Mouse (Mus musculus) heart, embryonic 13.5 days (tissue): Measurements from ENCODE around the gene Moap1. TPM values are rescaled to one million over a fixed set of nuclear protein-coding genes. Genes with fewer than 3 reads are reported as not detected.
A peak's percentile ranks its signal among the peaks of the same experiment; 100 is the strongest.

Source experiments
- ATAC-seq: fragments of 200-750 bp; cut with Nextera tagmentation; 2 replicates; pipeline ENCODE4 v1.8.0; 2017; ENCODE audit warnings: moderate TSS enrichment; ENCODE audit not compliant: insufficient number of reproducible peaks, low FRiP score, low TSS enrichment; ENCODE audit errors: extremely low read depth
- H3K27ac ChIP-seq: fragments of 300-500 bp; sonication (generic); replicated peaks from 2 replicates; pipeline ENCODE4 v1.5.1; 2015; ENCODE audit warnings: moderate library complexity, mild to moderate bottlenecking, inconsistent platforms
- H3K27me3 ChIP-seq: fragments of 300-500 bp; sonication (generic); replicated peaks from 2 replicates; pipeline ENCODE4 v1.6.1; 2015; ENCODE audit warnings: mild to moderate bottlenecking, inconsistent platforms
- H3K36me3 ChIP-seq: fragments of 300-500 bp; sonication (generic); 2 replicates; pipeline ENCODE4 v1.6.1; 2015; ENCODE audit warnings: mild to moderate bottlenecking, inconsistent platforms
- H3K4me1 ChIP-seq: fragments of 300-500 bp; sonication (generic); 2 replicates; pipeline ENCODE4 v1.6.1; 2015; ENCODE audit warnings: inconsistent platforms
- H3K4me2 ChIP-seq: fragments of 300-500 bp; sonication (generic); 2 replicates; pipeline ENCODE4 v1.6.1; 2015; ENCODE audit warnings: inconsistent platforms, mild to moderate bottlenecking, moderate library complexity
- H3K4me3 ChIP-seq: fragments of 300-500 bp; sonication (generic); 2 replicates; pipeline ENCODE4 v1.5.1; 2015; ENCODE audit warnings: moderate library complexity, mild to moderate bottlenecking, inconsistent platforms
- H3K9ac ChIP-seq: fragments of 300-500 bp; sonication (generic); 2 replicates; pipeline ENCODE4 v1.6.1; 2015; ENCODE audit warnings: inconsistent platforms, mild to moderate bottlenecking, moderate library complexity
- H3K9me3 ChIP-seq: fragments of 300-500 bp; sonication (generic); 2 replicates; pipeline ENCODE4 v1.6.1; 2016; ENCODE audit warnings: inconsistent platforms
- WGBS: fragments of 180-500 bp; shearing (Covaris S2); methylation state at CpG from one replicate; pipeline ENCODE4 v1.1.7; 2015; ENCODE audit warnings: mixed read lengths; 5-methylcytosine and 5-hydroxymethylcytosine counted together
- polyA plus RNA-seq: library from polyadenylated mRNA; unstranded; fragments of >200 nt; fragmentation: Nextera tagmentation; extraction: Ambion mirVana; gene quantifications from 2 replicates; pipeline ENCODE4 v1.2.1, GENCODE M21; 2015

Gene Moap1
- polyA plus RNA-seq, 1 experiment from 2014 or later = 17.9 TPM

DNA sequence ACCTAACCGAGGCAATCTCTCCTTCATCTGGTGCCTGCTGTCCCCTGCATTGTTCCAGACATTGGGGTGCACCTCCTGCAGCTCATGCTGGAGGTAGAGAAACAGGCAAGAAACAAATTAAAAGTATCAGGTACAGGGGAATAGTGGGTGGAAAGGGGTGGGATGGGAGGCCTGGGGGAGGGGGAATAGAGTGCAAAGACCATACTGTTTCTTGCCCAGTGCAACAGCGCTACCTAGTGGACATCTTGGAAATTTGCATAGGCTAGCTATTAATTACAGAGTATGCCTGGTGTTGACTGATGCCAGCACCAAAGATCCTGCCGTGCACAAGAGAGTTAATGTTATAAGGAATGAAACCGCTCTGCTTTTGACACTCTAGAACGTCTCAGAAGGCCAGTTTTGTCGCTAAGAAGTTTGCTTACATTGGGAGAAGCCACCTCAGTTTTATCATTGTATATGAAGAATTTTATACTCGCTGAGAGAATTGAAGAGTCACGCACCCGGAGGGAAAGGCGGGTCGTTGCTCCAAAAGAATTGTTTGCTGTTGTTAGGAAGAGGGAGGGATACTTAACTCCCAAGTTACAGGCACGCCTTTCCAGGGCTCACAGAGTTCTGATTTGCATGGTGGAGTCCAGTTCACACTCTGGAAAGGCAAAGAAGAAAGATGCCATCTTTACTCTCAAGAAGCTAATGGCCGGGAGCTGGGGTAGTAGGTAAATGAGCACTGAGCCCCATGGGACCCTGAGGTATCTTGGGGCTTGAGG, 23.7 kb downstream of the Moap1 start:
- peak overlapping the region; percentile 40; the same call in 1 of the 2 replicates for H3K4me2 ChIP-seq
- H3K9ac ChIP-seq = no peak overlapping the region
- H3K27me3 ChIP-seq = no peaks in the 10 kb centered on the region
- ATAC-seq = no peak
- 30% methylated on average over 13 of the region's 13 CpGs for WGBS
- H3K4me1 ChIP-seq = peaks cover 13% of the 10 kb centered on the region; the same call in 1 of the 2 replicates
- no peak overlapping the region for H3K27ac ChIP-seq
- H3K4me3 ChIP-seq = no peak overlapping the region
- no peaks in the 10 kb centered on the region for H3K36me3 ChIP-seq
- no peaks in the 10 kb centered on the region for H3K9me3 ChIP-seq

DNA sequence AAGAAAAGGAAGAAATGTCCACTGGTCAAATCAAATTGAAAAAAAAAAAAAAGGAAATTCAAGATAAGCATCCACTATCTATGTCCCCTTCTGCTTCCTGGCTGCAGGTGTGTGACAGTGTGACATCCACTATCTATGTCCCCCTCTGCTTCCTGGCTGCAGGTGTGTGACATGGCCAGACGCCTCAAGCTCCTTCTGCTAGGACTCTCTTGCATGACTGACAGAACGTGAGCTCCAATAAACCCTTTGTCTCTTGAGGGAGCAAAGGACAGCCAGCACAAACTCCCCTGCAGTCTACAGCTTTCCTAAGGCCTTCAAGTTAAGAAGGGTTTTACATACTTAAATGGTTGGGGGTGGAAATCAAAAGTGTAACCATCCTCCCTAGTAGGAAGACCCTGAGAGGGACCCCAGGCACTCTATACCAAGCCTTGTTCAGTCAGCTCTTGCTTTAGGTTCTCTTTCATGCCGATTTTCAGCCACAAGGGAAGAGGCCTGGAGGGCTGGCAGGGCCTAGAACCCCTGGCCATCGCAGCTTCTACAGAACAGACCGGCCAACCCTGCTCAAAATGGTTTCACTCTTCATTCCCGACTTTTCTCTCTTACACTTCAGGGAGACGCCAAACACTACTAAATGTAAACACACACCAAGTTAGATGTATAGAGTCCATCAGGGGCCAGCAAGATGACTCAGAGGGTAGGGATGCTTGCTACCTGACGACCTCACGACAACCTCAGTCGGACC, 28.6 kb downstream of the Moap1 start:
- WGBS = 78% methylated on average over 10 of the region's 10 CpGs
- H3K9ac ChIP-seq = no peak overlapping the region
- no peak for ATAC-seq

DNA sequence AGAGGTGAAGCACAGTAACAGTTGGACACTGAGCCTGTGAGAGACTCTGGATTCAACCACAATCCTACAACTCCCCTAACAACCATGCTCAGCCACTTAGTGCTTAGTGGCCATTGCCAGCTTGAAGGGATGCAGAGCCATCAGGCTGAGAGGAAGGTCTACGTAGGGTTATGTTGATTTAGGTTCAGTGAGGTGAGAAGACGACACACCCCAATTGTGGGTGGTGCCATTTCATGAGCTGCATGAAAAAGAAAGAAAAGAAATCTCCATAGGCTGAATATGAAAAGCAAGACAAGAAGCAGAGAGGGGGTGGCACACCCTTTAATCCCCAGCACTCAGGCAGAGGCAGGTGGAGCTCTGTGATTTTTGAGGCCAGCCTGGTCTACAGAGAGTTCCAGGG, 29.3 kb downstream of the Moap1 start:
- no peak overlapping the region for H3K4me2 ChIP-seq
- H3K27me3 ChIP-seq = no peaks in the 10 kb centered on the region
- no peak overlapping the region for H3K4me3 ChIP-seq
- 0 out of 2 replicates have a peak, but pooled peaks cover 8% of the 10 kb centered on the region for H3K4me1 ChIP-seq
- WGBS = 66% methylated on average over 2 of the region's 2 CpGs
- H3K27ac ChIP-seq = no peak overlapping the region
- H3K36me3 ChIP-seq = no peaks in the 10 kb centered on the region
- H3K9ac ChIP-seq = no peak overlapping the region
- ATAC-seq = no peak
- H3K9me3 ChIP-seq = no peaks in the 10 kb centered on the region

More for the DNA sequence above, 28.6 kb downstream of the Moap1 start:
- H3K4me1 ChIP-seq = 0 out of 2 replicates have a peak, but pooled peaks cover 8% of the 10 kb centered on the region
- no peak overlapping the region for H3K4me2 ChIP-seq
- no peak overlapping the region for H3K4me3 ChIP-seq
- H3K9me3 ChIP-seq = no peaks in the 10 kb centered on the region
- H3K36me3 ChIP-seq = no peaks in the 10 kb centered on the region
- H3K27ac ChIP-seq = no peak overlapping the region
- no peaks in the 10 kb centered on the region for H3K27me3 ChIP-seq

DNA sequence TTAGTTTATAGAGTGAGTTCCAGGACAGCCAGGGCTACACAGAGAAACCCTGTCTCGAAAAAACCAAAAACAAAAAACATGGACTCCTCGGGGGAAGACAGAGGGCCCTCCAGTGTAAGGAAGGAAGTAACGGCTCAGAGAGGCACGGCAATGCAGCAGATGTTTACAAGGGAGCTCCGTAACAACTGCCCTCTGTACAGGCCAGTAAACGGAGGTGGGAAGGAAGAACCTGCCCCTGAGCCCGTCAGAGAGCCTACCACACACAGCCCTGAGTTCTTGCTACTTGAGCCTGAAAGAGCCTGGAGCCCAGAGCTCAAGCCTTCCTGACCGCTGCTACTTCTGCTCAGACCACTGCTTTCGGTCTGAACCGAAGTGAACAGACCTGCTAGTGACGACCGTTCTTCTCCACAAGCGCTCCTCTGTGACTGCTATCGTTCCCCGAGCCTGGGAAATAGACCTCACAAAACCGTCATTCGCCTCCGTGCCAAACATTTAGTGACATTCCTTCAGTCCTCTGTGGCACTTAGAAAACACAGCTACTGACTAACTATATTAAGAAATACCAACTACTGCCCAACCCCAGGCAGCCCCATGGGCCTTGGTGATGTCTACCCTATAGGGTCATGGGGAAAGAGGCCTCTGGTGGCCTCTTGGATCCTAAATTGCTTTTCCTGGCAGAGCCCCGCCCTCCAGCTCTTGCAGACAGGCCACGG, 30.2 kb downstream of the Moap1 start:
- Histone ChIP-seq H3K36me3 (no peaks in the 10 kb centered on the region), H3K4me3 (no peak overlapping the region), H3K4me1 (0 out of 2 replicates have a peak, but pooled peaks cover 8% of the 10 kb centered on the region), H3K4me2 (no peak overlapping the region), H3K27me3 (no peaks in the 10 kb centered on the region), H3K9ac (no peak overlapping the region), H3K27ac (no peak overlapping the region), H3K9me3 (no peaks in the 10 kb centered on the region)
- ATAC-seq = no peak
- WGBS = 64% methylated on average over 20 of the region's 20 CpGs

DNA sequence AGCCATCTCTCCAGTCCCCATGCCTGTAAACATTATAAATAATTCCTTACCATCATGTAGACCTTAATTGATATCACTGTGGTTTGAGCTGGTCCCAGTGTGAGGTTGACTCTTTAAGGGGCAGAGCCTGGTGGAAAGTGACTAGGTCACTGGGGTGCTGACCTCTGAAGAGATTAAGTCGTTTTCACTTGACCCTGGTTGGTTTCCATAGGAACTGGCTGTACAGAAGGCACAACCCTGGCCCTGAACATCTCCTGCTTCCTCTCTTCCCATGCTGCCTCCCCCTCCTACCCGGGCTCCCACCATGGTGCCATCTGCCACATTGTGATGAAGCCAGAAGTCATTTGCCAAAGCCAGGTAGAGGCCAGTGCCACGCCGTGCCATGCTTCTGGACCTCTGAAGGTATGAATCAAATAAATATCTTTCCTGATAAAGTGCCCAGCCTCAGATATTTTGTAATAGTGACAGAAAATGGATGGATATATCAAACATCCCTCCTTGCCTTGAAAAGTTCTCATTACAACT, 32.5 kb downstream of the Moap1 start:
- Histone ChIP-seq H3K4me3 (no peak overlapping the region), H3K27ac (no peak overlapping the region), H3K36me3 (no peaks in the 10 kb centered on the region), H3K9ac (no peak overlapping the region), H3K27me3 (peaks cover 18% of the 10 kb centered on the region; the same call in 1 of the 2 replicates), H3K4me2 (no peak overlapping the region), H3K9me3 (no peaks in the 10 kb centered on the region), H3K4me1 (peaks cover 15% of the 10 kb centered on the region)
- ATAC-seq = no peak
- WGBS = 60% methylated on average over 4 of the region's 4 CpGs

DNA sequence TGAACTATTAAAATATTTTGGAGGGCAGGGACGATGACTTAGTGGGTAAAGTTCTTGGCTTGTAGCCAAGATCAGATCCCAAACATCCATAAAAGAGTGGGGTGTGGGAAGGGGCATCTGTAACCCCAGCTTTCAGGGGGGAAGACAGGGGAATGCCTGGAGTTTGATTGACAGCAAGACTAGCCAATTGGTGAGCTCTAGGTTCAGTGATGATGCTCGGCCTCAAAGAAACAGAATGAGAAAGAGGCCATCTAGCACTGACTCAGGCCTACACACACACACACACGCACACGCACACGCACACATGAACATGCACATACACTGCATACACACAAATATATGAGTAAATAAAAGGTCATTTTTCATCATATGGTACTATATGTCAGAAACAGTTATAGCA, 33.6 kb downstream of the Moap1 start:
- H3K27me3 ChIP-seq = peaks cover 18% of the 10 kb centered on the region; the same call in 1 of the 2 replicates
- no peak overlapping the region for H3K4me2 ChIP-seq
- H3K9ac ChIP-seq = no peak overlapping the region
- WGBS = 85% methylated on average over 5 of the region's 5 CpGs
- H3K9me3 ChIP-seq = no peaks in the 10 kb centered on the region
- ATAC-seq = no peak
- H3K4me1 ChIP-seq = peaks cover 22% of the 10 kb centered on the region
- no peak overlapping the region for H3K4me3 ChIP-seq
- no peak overlapping the region for H3K27ac ChIP-seq
- no peaks in the 10 kb centered on the region for H3K36me3 ChIP-seq

DNA sequence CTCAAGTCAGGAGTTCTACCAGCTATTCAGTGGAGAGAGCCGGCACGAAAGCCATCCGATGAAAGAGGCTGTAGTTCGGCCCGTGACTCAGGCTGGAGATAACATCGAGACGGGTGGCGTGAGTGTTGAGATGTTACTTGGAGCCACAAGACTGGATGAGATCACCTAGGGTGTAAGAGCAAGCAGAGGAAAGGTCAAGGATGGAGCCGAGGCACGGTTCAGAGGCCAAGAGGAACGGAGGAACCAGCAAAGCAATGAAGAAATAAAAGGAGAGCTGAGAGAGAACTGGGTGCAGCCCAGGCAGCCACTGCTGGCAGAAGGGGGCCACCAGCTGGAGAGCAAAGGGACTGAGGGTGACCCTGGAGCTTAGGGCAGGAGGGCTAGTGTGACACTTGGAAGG, 35.2 kb downstream of the Moap1 start:
- H3K4me2 ChIP-seq = peak overlapping the region; percentile 64
- H3K27ac ChIP-seq = no peak overlapping the region; the same call in 1 of the 2 replicates
- 25% methylated on average over 11 of the region's 11 CpGs for WGBS
- H3K36me3 ChIP-seq = no peaks in the 10 kb centered on the region
- no peaks in the 10 kb centered on the region for H3K9me3 ChIP-seq
- H3K27me3 ChIP-seq = peaks cover 22% of the 10 kb centered on the region; the same call in 1 of the 2 replicates
- peak overlapping the region; percentile 70 for H3K9ac ChIP-seq
- no peak for ATAC-seq
- peak overlapping the region; percentile 36 for H3K4me3 ChIP-seq
- H3K4me1 ChIP-seq = peaks cover 29% of the 10 kb centered on the region

DNA sequence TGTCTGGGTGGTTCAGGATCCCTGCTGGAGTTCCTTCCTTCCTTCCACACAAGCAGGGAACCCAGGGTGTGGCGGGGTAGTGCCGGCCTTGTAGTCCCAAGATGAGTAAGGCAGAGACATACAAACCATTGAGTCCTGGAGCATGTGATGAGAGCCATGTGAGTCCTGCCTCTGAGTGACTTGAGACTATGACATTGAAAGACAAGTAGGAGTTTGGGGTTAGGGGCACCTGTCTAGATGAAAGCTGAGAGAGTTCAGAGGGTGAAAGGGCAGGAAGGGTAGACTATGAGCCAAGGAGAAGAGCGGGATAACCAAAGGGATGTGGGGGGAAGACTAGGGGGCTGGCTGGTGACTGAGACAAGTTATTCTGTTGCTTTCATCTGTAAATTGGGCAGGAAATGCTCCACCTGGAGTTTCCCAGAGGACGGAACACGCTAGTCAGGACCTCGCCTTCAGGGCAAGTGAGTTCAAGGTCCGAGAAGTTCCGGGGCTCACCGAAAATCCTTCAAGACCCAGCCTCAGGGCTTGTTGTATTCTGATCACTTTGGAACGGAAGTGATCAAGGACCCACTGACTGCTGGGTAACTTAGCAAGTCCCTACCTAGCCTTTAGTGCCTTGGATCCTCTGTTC, 36.5 kb downstream of the Moap1 start:
- peaks cover 23% of the 10 kb centered on the region; the same call in 1 of the 2 replicates for H3K27me3 ChIP-seq
- H3K4me3 ChIP-seq = no peak overlapping the region
- no peaks in the 10 kb centered on the region for H3K36me3 ChIP-seq
- no peak overlapping the region for H3K27ac ChIP-seq
- WGBS = 87% methylated on average over 10 of the region's 10 CpGs
- H3K9me3 ChIP-seq = no peaks in the 10 kb centered on the region
- no peak for ATAC-seq
- no peak overlapping the region for H3K9ac ChIP-seq
- peaks cover 40% of the 10 kb centered on the region for H3K4me1 ChIP-seq
- H3K4me2 ChIP-seq = no peak overlapping the region

DNA sequence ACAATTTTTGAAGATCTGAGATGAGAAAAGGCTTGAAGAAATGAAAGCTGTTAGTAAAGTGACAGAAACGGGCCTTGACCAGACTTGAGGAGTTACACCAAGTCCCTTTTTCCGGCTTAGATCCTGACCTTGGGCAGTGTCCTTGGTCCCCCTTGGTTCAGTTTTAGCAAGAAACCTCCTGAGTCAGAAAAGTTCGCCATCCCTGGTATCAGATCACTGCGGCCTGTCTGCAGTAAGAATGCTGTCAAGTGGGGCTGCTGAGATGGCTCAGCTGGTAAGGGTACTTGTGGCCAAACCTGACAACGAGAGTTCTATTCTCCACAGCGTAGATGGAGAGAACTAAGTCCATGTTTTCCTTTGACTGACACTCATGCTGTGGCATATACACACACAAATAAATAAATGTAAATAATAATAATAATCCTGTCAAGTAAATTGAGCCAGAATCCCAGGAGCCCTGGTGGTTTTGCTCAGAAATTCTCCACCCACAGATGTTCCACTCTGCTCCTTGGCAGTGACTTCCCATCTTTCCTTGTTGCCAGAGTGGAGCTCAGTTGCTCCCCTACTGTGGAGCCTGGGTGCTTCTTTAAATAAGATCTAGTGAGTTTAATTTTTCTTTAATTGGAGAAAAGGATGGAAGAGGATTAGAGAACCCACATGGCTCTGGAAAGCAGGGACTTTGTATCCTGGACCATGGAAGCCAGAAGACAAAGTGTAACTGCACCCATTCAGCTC, 37.4 kb downstream of the Moap1 start:
- Histone ChIP-seq H3K27me3 (peaks cover 23% of the 10 kb centered on the region; the same call in 1 of the 2 replicates), H3K9ac (peak overlapping the region; percentile 92; the same call in 1 of the 2 replicates), H3K4me3 (peak overlapping the region; percentile 87), H3K9me3 (no peaks in the 10 kb centered on the region), H3K36me3 (no peaks in the 10 kb centered on the region), H3K4me1 (peaks cover 40% of the 10 kb centered on the region), H3K4me2 (peak overlapping the region; percentile 96), H3K27ac (peak overlapping the region; percentile 75; the same call in 1 of the 2 replicates)
- ATAC-seq = no peak
- WGBS = 65% methylated on average over 6 of the region's 6 CpGs

DNA sequence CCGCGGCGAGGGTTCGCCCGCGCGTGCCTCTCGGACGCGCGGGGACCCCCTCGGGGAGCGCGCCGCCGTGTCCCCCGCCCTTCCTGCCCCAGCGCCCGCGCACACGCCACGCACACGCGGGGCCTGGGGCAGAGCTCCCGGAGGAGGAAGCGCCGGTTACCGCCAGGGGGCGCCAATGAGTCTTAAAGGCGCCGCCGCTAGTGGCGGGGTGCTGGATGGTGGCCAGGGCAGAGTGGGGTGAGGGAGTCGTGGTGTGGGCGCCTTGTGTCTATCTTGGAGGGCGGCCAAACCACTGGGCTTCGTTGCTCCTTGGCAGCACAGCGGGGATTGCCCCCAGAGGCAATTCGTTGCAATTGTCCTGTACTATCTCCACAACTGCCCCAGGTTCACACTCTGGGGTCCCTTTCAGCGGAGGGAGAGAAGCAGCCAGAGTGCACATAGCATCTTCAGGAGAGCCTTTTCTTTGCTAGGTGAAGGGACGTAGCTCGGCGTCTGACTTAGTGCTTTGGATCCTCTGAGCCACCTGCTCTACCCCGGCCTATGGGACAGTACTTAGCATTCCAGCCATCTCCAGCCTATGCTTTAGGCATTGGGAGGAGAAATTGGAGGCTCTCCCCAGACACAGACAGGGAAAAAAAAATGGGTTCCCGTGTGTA, 38.1 kb downstream of the Moap1 start:
- peak overlapping the region; percentile 75 for H3K27ac ChIP-seq
- no peaks in the 10 kb centered on the region for H3K36me3 ChIP-seq
- no peaks in the 10 kb centered on the region for H3K9me3 ChIP-seq
- peak; percentile 81 for ATAC-seq
- peak overlapping the region; percentile 92 for H3K9ac ChIP-seq
- H3K4me2 ChIP-seq = peak overlapping the region; percentile 96
- H3K4me3 ChIP-seq = peak overlapping the region; percentile 87
- H3K4me1 ChIP-seq = peaks cover 40% of the 10 kb centered on the region
- peaks cover 23% of the 10 kb centered on the region; the same call in 1 of the 2 replicates for H3K27me3 ChIP-seq
- 3% methylated on average over 45 of the region's 45 CpGs for WGBS
